Mouse (Mus musculus) retina, embryonic 14.5 days (tissue): Measurements from ENCODE around the gene Nuak1.

Experiments used
- DNase-seq: peaks from one replicate; pipeline ENCODE4 v3.0.0-alpha.2; 2015; ENCODE audit warnings: low spot score

Nuak1 gene

DNA sequence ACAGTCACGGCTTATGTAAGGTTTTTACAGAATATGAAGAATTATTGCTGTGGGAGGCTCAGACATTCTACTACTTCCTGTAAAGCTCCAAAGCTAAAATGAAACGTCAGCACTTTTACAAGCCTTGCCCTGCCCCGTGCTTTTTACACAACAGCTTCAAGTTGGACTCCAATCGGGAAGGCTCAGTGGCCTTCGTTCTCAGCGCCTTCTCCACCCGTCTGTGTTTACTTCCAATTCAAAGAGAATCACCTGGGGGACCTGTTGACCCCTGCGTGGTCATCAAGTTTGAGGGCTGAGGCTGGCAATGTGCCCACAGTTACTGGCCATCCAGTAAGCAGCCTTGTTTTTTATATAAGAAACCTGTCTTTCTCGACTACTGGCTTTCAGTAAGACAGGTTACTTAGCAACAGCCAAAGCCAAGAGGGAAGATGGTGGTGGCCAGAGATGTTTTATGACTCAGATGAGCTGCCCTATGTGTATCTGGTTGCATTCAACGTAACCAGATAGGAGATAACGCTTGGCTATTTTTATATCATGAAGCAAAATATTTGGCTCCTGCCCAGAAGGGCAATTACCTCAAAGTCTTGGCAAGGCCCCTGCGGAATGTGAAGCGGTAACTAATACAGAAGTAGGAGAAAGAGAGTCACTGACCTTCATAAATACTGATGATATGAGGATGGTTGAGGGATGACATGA is 31.3 kb downstream of the Nuak1 start:
- DNase-seq = no peak

DNA sequence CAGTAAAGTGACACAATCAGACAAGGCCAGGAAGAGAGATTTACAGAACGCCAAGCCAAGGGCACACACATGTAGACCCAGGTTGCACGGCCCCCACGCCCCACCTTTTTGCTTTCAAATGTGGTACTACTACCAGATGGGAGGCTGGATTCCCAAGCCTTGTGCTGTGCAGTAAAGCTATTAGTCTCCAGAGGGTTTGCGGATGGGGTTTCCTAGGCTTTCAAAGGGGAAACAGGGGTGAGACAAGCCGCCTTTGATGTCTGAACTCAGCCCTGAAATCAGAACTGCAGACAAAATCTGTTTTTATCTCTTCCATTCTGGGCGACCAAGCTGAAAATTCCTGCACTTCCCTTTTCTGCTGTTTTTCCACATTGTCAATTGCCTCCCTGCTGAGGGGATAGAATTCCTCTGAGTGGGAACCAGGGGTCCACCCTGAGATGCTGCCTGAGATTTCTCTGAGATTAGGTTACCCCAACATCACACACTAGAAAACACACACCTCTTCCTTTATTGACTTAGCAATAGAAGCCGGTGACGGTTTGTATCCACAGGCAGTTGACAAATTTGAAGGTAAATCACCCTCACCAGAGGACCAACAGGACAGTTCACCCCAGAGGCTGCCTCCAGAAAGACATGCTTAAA is 35.1 kb downstream of the Nuak1 start:
- DNase-seq = no peak

DNA sequence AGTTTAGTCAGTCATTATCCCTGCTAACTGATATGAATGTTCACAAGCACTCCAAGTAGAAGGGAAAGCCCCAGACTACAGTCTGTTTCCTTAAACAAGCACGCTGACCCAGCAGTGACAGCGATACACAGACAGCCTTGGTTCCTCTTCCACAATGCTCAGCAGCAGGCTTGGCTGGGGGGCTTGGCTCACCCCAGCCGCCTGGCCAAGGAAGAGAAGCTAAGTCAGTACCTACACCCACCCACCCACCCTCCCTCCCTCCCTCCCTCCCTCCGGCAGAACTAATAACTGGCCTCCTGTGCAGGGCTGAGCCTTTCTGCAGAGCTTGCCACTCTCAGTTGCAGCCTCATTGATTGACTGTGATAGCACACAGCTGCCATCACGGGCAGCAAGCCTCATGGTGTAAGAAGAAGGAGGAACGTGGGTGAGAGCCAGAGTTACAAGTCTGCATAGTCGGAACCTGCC is 38.5 kb downstream of the Nuak1 start:
- peak; percentile 39 for DNase-seq

DNA sequence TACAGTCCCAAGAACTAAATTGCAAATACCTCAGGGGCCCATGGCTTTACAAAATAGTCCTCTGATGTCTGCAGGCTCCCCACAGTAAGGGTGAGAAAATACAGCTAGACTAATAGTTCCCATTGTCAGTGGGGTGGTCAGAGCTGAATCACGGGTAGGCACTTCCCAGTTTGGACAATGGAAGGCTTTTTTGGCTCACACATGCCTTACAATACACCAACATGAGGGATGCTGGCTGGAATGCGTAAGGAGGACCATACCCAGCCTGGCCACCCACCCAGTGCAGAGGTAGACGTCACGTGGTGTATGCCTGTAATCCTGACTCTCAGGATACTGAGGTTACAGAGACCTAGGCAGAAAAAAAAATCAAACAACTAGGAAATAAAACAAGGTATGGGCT is 39.2 kb downstream of the Nuak1 start:
- no peak for DNase-seq

- DNase-seq = no peak
Observed at GRCm38 (mm10) chr10:84400037-84400681, 40.2 kb downstream of the Nuak1 start.

DNA sequence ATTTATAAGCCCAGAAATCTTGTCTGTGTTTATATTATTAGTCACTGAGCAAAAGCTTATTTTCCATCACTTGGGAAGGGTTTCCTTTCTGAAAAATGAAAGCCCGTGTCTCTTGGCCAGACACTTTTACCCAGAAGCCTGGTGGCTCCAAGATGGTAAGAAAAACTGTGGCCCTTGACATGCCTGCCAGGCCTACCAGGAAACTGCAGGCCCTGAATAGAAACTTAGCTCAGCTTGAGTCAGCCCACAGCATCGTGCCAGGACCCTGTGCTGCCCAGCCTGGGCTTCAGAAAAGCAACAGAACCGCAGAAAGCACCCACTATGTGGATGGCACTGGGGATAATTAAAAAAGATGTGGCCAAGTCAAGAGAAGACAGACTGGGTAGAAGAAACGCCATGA is 43.1 kb downstream of the Nuak1 start:
- DNase-seq = no peak

GRCm38 (mm10) chr10:84395885-84396659 is 44.3 kb downstream of the Nuak1 start:
- DNase-seq = no peak

DNA sequence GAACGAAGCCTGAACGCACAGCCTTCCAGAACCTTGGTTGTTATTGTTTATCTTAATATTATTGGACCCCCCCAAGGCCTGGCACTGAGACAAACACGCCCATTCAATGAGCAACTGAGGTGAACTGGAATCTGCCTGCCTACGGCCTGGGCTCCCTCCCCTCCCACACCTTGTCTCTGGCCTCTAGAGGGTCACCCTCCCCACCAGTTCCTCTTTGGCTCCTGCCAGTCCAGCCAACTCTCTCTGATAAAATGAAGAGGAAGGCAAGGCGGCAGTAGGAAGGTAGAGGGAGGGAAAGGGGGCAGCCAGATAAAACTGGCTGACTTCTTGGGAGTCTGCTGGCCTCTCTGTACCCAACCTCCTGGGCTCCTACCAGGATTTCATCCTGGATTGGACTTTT is 45.1 kb downstream of the Nuak1 start:
- no peak for DNase-seq

DNA sequence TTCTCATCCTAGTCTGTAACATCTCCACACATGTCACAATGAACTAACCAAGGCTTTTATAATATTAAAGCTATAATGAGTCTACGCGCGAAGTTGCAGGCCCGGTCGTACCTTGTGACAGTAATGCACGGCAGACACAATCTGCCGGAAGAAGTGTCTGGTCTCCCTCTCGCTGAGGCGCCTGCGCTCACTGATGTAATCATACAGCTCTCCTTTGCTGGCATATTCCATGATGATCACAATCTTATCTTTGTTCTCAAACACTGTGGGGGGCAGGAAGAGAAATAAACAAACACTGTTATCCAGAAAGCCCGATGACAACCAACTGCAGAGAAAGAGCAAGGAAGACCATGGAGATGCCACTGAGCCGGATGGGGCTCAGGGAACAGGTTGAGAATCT is 46.5 kb downstream of the Nuak1 start:
- DNase-seq = no peak

DNA sequence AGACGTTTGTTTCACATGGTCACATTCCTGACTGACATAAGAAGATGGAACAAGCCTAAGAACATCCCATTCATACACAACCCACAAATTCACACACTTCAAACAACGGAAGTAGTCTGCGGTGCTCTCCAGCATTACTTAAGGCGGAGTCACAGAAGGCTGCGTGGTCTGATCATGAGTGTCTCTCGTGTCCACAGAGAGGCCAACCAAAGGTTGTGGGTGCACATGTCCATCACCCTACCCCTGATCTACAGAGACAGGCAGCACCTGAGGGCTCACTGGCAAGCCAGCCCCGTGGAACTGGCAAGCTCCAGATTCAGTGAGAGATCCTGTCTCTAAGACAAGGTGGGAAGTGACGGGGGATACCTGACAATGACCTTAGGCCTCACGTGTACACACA is 47.0 kb downstream of the Nuak1 start:
- DNase-seq = no peak

DNA sequence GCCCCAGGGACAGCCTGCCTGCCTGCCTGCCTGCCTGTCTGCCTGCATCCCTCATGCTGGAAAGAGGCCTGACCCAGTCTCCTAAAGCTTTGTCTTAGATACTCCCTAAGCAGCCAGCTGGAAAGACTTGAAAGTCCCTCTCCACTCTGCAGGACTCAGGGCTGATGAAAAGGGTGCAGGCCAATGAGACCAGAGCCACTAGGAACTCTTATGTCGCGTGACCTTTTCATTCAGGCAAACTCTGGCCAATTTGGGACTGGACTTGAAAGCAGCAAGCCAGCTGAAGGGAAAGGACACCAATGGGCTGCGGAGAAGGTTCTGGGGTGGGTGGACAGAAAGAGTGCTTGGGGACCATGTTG is 47.7 kb downstream of the Nuak1 start:
- peak; percentile 49 for DNase-seq

- DNase-seq = peak; percentile 78
Observed at GRCm38 (mm10) chr10:84392027-84392722, 48.2 kb downstream of the Nuak1 start.

DNA sequence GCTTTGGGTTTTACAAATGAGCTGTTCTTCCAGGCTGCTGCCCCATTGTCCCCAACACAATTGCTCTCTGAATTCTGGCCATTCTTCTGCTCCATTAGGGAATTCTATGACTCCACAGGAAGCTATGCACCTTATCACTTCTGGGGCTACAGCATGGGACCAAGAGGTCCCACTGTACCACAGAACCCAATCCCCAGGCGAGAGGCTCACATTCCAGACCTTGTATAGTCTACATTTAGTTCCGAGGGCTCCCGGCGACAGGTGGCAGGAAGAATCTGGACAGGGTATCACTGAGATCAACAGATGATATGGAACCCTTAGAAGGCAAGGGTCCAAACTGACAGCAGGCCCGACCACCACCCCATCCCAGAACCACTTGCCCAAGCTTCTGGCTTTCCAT is 50.7 kb downstream of the Nuak1 start:
- DNase-seq = peak; percentile 37

DNA sequence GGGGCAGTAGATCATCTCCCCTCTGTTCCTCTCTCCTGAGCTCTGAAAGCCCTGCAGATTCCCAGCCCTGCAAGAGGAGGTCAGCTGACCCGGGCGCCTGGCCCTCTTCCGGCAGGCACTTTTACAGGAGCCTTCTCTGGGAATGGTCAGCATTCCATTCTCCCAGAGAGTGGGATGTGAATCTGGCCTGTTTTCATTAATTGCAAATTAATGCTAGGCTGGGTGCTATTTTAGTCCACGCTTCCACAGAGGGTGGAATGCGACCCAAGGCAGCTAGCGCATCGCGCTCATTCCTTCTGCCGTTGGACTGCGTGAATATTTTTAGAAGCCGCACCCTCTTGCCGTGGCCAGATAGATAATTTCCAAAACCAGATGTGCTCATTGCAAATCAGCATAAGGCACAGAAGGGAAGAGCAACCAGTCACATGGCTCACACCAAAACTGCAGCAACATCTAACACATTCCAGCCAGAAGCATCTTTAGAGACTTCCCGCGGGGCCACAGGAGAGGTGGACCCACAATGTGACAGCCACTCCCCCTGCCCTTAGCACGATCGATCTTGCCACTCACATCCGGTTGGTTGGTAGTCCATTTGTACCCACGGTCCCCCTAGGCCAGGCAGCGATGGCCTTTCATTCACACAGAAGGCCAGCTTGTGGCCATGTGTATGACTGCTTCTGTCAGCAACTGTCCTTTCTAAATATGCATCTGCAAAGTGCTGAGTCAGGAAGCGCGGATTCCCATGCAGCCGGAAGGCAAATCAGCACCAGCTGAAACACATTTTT is 51.8 kb downstream of the Nuak1 start:
- DNase-seq = peak; percentile 42

GRCm38 (mm10) chr10:84387338-84387737 is 53.1 kb downstream of the Nuak1 start:
- peak; percentile 47 for DNase-seq

- DNase-seq = no peak
Observed at GRCm38 (mm10) chr10:84386625-84387242, 53.7 kb downstream of the Nuak1 start.

GRCm38 (mm10) chr10:84386214-84386613 is 54.2 kb downstream of the Nuak1 start:
- DNase-seq = no peak

DNA sequence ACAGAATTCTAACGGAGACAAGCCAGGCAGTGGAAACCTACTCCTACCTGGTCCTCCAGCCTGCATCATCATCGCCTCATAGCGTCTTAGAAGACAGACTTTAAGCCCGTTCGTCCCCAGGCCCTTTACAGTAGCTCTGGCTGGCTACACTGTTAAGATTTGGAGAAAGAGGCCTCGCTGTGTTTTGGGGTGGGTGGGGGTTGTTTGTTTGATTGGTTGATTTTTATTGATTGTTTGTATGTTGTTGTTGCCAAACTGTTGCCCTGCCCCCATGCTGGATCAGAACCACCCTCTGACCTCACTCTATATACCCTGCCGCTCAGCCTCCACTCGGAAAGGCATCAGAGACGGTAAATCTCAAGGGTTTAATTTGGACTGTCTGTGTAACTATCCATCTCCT is 55.6 kb downstream of the Nuak1 start:
- DNase-seq = no peak

GRCm38 (mm10) chr10:84382900-84383883 is 57.2 kb downstream of the Nuak1 start:
- DNase-seq = peak; percentile 63
